8 mouse cellular contexts compared by ENCODE assay signal in the genomic region with DNA sequence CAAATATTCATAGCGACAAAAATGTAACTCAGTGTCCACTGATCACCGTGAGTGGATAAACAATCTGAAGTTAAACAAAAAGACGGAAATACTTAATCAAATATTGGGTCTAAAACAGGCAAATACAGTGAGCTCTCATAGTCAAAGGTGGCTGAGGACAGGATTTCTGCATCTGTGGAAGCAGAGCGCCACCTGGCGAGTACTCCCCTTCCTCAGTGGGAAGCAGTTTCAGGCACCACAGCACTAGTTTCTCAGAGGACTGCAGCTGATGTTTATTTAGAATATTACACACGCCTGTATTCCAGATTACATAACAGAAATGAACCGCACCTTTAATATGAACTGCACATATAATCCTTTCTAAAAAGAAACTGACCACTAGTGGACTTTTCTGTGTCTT. TPM values are rescaled to one million over a fixed set of nuclear protein-coding genes. Genes with fewer than 3 reads are reported as not detected.
A peak's percentile ranks its signal among the peaks of the same experiment; 100 is the strongest.
DNase-seq lines count a peak whose midpoint lies in the region; ATAC-seq and TF ChIP-seq lines count a peak whose summit lies in the region.
"Had no signal": no experiment of that assay in that cellular context is flagged by ENCODE, and none has a peak within 500 bp of the region (broad histone marks: within the 10 kb centered on the region; RNA-seq: fewer than 3 reads in every experiment).

No protein-coding gene starts in this region.

- CTCF ChIA-PET in Patski (lab: Charles Lee): interaction anchor here (0.6 to 3.4 kb wide), 15 partner anchors 12 to 344 kb away, joined by 3 to 23 read pairs (median 5); no protein-coding TSS in a partner anchor

- H3K27ac ChIP-seq in embryonic facial prominence, embryonic 11.5 days (replicated peaks; ENCODE audit: low read depth, low read length): no peak overlapping the region
- H3K27ac ChIP-seq in hindbrain, postnatal 0 days: no peak overlapping the region
- H3K27ac ChIP-seq in stomach, embryonic 16.5 days (ENCODE audit: low read length): no peak overlapping the region

- no peaks in the 10 kb centered on the region for H3K27me3 ChIP-seq in Patski
- no peaks in the 10 kb centered on the region for H3K27me3 ChIP-seq in embryonic facial prominence, embryonic 11.5 days (ENCODE audit: control insufficient read depth, insufficient read depth, low read length)
- H3K27me3 ChIP-seq in hindbrain, postnatal 0 days (ENCODE audit: insufficient read depth, low read length): no peaks in the 10 kb centered on the region
- H3K27me3 ChIP-seq in stomach, embryonic 16.5 days (ENCODE audit: control insufficient read depth, insufficient read depth, low read length): no peaks in the 10 kb centered on the region

- H3K9me3 ChIP-seq in embryonic facial prominence, embryonic 11.5 days (replicated peaks; ENCODE audit: control insufficient read depth, low read length): no peaks in the 10 kb centered on the region
- H3K9me3 ChIP-seq in hindbrain, postnatal 0 days (ENCODE audit: low read length): no peaks in the 10 kb centered on the region
- H3K9me3 ChIP-seq in stomach, embryonic 16.5 days (replicated peaks; ENCODE audit: control insufficient read depth, low read length): no peaks in the 10 kb centered on the region

- POLR2A ChIA-PET in Patski (lab: Charles Lee): no interaction called here

- no peak overlapping the region for H3K4me3 ChIP-seq in embryonic facial prominence, embryonic 11.5 days (ENCODE audit: low read depth, low read length)
- H3K4me3 ChIP-seq in hindbrain, postnatal 0 days (ENCODE audit: low read length): no peak overlapping the region
- no peak overlapping the region for H3K4me3 ChIP-seq in stomach, embryonic 16.5 days (replicated peaks; ENCODE audit: low read length)
- H3K4me3 ChIP-seq: erythroblast, embryonic 14.5 days had no signal

- 72% methylated on average over 7 of the region's 7 CpGs for WGBS in embryonic facial prominence, embryonic 11.5 days
- 79% methylated on average over 7 of the region's 7 CpGs for WGBS in hindbrain, postnatal 0 days
- WGBS in stomach, embryonic 16.5 days: 52% methylated on average over 7 of the region's 7 CpGs

- peak; percentile 62 to 74 for DNase-seq in layer of hippocampus, postnatal 10 days (ENCODE audit: low spot score in 2 of 2)
- no peak for DNase-seq in layer of hippocampus, adult 9-10 months (ENCODE audit: low spot score)
- DNase-seq in Patski (ENCODE audit: low read depth, low spot score): no peak
- peak; percentile 75 for DNase-seq in embryonic facial prominence, embryonic 11.5 days (ENCODE audit: low spot score)
- DNase-seq in hindbrain, postnatal 0 days (ENCODE audit: low spot score): peak; percentile 80
- peak; percentile 59 for DNase-seq in lung, postnatal 25 days (ENCODE audit: low spot score)

- peaks cover 4% of the 10 kb centered on the region for H3K36me3 ChIP-seq in embryonic facial prominence, embryonic 11.5 days (replicated peaks; ENCODE audit: control insufficient read depth, insufficient read depth, low read depth, low read length)
- H3K36me3 ChIP-seq in hindbrain, postnatal 0 days (ENCODE audit: insufficient read depth, low read length): no peaks in the 10 kb centered on the region; the same call in 1 of the 2 replicates
- H3K36me3 ChIP-seq in stomach, embryonic 16.5 days (ENCODE audit: control insufficient read depth, insufficient read depth, low read length): peaks cover 10% of the 10 kb centered on the region; the same call in 1 of the 2 replicates

- no peak overlapping the region for H3K4me2 ChIP-seq in embryonic facial prominence, embryonic 11.5 days (ENCODE audit: low read depth, low read length)
- no peak overlapping the region for H3K4me2 ChIP-seq in hindbrain, postnatal 0 days (ENCODE audit: low read depth, low read length)
- no peak overlapping the region for H3K4me2 ChIP-seq in stomach, embryonic 16.5 days (ENCODE audit: low read depth, low read length)

- in situ Hi-C loops in Patski (cut with MboI; ENCODE audit: low pct_unique_long_range_greater_than_20kb): loop anchor here (5.0 to 25.0 kb wide), 3 partner anchors 250 to 492 kb away; partner anchors contain the start of gene Myef2

- peak; percentile 44 for ATAC-seq in Patski
- no peak for ATAC-seq in embryonic facial prominence, embryonic 11.5 days (replicated peaks; ENCODE audit: insufficient number of reproducible peaks, low FRiP score, low TSS enrichment, low read depth)
- ATAC-seq in hindbrain, postnatal 0 days: peak; percentile 71; the same call in 1 of the 2 replicates
- ATAC-seq in stomach, embryonic 16.5 days (ENCODE audit: insufficient read depth, low FRiP score): peak; percentile 50; the same call in 1 of the 2 replicates

- H3K9ac ChIP-seq in embryonic facial prominence, embryonic 11.5 days (replicated peaks; ENCODE audit: low read length): no peak overlapping the region
- H3K9ac ChIP-seq in hindbrain, postnatal 0 days (replicated peaks; ENCODE audit: low read length): no peak overlapping the region
- no peak overlapping the region for H3K9ac ChIP-seq in stomach, embryonic 16.5 days (ENCODE audit: low read length)

- peak; percentile 95 for TF ChIP-seq CTCF in Patski (IDR thresholded peaks at IDR 0.05)
- TF ChIP-seq CTCF in hindbrain, postnatal 0 days (IDR thresholded peaks at IDR 0.05; ENCODE audit: low read depth): peak; percentile 89

- no peaks in the 10 kb centered on the region for H3K4me1 ChIP-seq in embryonic facial prominence, embryonic 11.5 days (ENCODE audit: control insufficient read depth, insufficient read depth, low read length)
- H3K4me1 ChIP-seq in hindbrain, postnatal 0 days (ENCODE audit: insufficient read depth, low read length): no peaks in the 10 kb centered on the region
- H3K4me1 ChIP-seq in stomach, embryonic 16.5 days (ENCODE audit: control insufficient read depth, insufficient read depth, low read length): no peaks in the 10 kb centered on the region

RNA-seq across cellular contexts. Expression of gene Cep152, which starts 20.3 kb away (rescaled TPM):
- 1 to 10 TPM; 2.8 to 4.0 TPM for total RNA-seq in layer of hippocampus, postnatal 10 days (2021)
- 5.1 TPM for polyA plus RNA-seq in Patski (2021)
- polyA plus RNA-seq in embryonic facial prominence, embryonic 11.5 days (2014; fragmentation: Nextera tagmentation; extraction: Ambion mirVana): 8.6 and 8.7 TPM in 2 replicates
- total RNA-seq in hindbrain, postnatal 0 days (2014; rRNA removed): 1.5 and 2.4 TPM in 2 replicates
- polyA plus RNA-seq in hindbrain, postnatal 0 days (2015; fragmentation: Nextera tagmentation; extraction: Ambion mirVana): 1.6 and 1.9 TPM in 2 replicates
- polyA plus RNA-seq in stomach, embryonic 16.5 days (2015; fragmentation: Nextera tagmentation; extraction: Ambion mirVana): 5.2 and 5.5 TPM in 2 replicates

Comparison
In these comparisons a context has a peak if more than half of its experiments do, and no peak if none do; other contexts are left out.
1. DNase-seq: peak in layer of hippocampus, postnatal 10 days (2 of 2), embryonic facial prominence, embryonic 11.5 days (single experiment), hindbrain, postnatal 0 days (single experiment) and lung, postnatal 25 days (single experiment); none in layer of hippocampus, adult 9-10 months (single experiment) and Patski (single experiment).